In the genomic region with DNA sequence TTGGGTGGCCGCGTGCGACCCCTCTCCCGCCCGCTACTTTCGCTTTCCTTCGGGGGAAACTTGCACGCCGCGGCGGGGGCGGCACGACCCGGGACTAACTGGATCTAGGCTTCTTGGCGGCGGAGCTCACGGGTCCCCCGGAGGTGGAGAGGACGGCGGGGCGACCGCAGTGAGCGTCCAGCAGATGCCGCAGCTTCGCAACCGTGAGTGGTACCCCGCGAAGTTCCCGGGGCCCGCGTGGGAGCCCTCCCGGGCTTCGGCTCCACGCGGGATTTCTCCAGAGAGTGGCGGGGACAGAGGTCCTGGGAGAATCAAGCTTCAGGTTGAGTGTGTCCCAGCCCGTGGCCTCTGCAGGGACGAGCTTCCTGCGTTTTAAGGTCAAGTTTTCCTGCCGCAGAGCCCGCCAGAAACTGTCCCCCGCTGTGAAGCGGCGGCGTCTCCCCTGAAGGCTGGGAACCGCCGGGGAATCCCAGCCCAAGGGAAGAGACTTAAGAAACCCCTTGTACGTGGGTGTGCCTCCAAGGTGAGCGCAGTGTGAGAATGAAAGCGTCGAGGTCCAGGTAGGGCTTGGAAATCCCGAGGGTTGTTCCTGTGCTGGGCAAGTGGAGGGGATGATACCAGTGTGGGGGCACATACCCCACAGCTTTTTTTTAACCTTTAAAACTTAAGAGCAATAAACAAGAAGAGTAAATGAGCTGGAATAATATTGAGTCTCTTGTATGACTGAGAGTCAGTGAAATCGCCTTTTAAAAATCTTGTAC, we compare ENCODE assay signal across 8 mouse cellular contexts. TPM values are rescaled to one million over a fixed set of nuclear protein-coding genes. Genes with fewer than 3 reads are reported as not detected.
DNase-seq lines count a peak whose midpoint lies in the region; ATAC-seq and TF ChIP-seq lines count a peak whose summit lies in the region.

No protein-coding gene starts in this region.

- TF ChIP-seq POLR2A in spleen, adult 2 months (IDR thresholded peaks at IDR 0.05; ENCODE audit: low read depth, low read length), result no peak

- H3K9ac ChIP-seq in embryonic facial prominence, embryonic 12.5 days, result peak overlapping the region; percentile 60
- peak overlapping the region; percentile 64 for H3K9ac ChIP-seq in liver, embryonic 13.5 days
- peak overlapping the region; percentile 56 for H3K9ac ChIP-seq in neural tube, embryonic 15.5 days (replicated peaks)

- peaks cover 10% of the 10 kb centered on the region for H3K27me3 ChIP-seq in spleen, adult 2 months (ENCODE audit: control insufficient read depth, insufficient read depth, low read length)
- H3K27me3 ChIP-seq in embryonic facial prominence, embryonic 12.5 days, result peaks cover 36% of the 10 kb centered on the region
- H3K27me3 ChIP-seq in liver, embryonic 13.5 days, result peaks cover 51% of the 10 kb centered on the region
- H3K27me3 ChIP-seq in neural tube, embryonic 15.5 days (replicated peaks), result peaks cover 23% of the 10 kb centered on the region

- intact Hi-C loops in heart, postnatal 36 days (cut with DNase I), result no loop called here

- DNase-seq in spleen, adult 2 months (ENCODE audit: low read depth in 1 of 2, low spot score in 2 of 2), result no peak
- no peak for DNase-seq in spleen, postnatal 36 days (ENCODE audit: low spot score in 2 of 2)
- DNase-seq in heart, postnatal 36 days, result peak; percentile 7 to 22
- DNase-seq in liver, embryonic 13.5 days, result no peak
- DNase-seq in cerebellum, adult 9-11 months, result no peak
- DNase-seq in frontal cortex, postnatal 36 days (ENCODE audit: low spot score in 2 of 2), result no peak

- no peak for TF ChIP-seq CTCF in spleen, adult 2 months (IDR thresholded peaks at IDR 0.05; ENCODE audit: extremely low read depth, insufficient read depth, insufficient read length, insufficient replicate concordance)

- no peaks in the 10 kb centered on the region for H3K36me3 ChIP-seq in spleen, adult 2 months (ENCODE audit: control insufficient read depth, insufficient read depth, low read length)
- no peaks in the 10 kb centered on the region for H3K36me3 ChIP-seq in embryonic facial prominence, embryonic 12.5 days
- H3K36me3 ChIP-seq in liver, embryonic 13.5 days, result no peaks in the 10 kb centered on the region
- no peaks in the 10 kb centered on the region for H3K36me3 ChIP-seq in neural tube, embryonic 15.5 days

- no peaks in the 10 kb centered on the region for H3K9me3 ChIP-seq in embryonic facial prominence, embryonic 12.5 days
- H3K9me3 ChIP-seq in liver, embryonic 13.5 days (replicated peaks), result no peaks in the 10 kb centered on the region
- H3K9me3 ChIP-seq in neural tube, embryonic 15.5 days (replicated peaks), result no peaks in the 10 kb centered on the region

- no peak overlapping the region for H3K27ac ChIP-seq in spleen, adult 2 months (ENCODE audit: insufficient read depth, low read length)
- no peak overlapping the region for H3K27ac ChIP-seq in embryonic facial prominence, embryonic 12.5 days
- H3K27ac ChIP-seq in liver, embryonic 13.5 days, result no peak overlapping the region
- no peak overlapping the region for H3K27ac ChIP-seq in neural tube, embryonic 15.5 days (replicated peaks)

- WGBS in spleen, adult 2 months, result 4% methylated on average over 53 of the region's 53 CpGs
- WGBS in embryonic facial prominence, embryonic 12.5 days, result 1% methylated on average over 53 of the region's 53 CpGs
- 2% methylated on average over 53 of the region's 53 CpGs for WGBS in liver, embryonic 13.5 days (ENCODE audit: insufficient replicate concordance)
- under 1% methylated on average over 50 of the region's 53 CpGs for WGBS in neural tube, embryonic 15.5 days

- H3K4me1 ChIP-seq in spleen, adult 2 months (ENCODE audit: control insufficient read depth, insufficient read depth, insufficient read length), result peaks cover 6% of the 10 kb centered on the region; the same call in 1 of the 2 replicates
- H3K4me1 ChIP-seq in embryonic facial prominence, embryonic 12.5 days, result no peaks in the 10 kb centered on the region; the same call in 1 of the 2 replicates
- peaks cover 16% of the 10 kb centered on the region for H3K4me1 ChIP-seq in liver, embryonic 13.5 days (replicated peaks)
- H3K4me1 ChIP-seq in neural tube, embryonic 15.5 days, result peaks cover 18% of the 10 kb centered on the region

- H3K4me2 ChIP-seq in embryonic facial prominence, embryonic 12.5 days (replicated peaks), result peak overlapping the region; percentile 99
- H3K4me2 ChIP-seq in liver, embryonic 13.5 days, result peak overlapping the region; percentile 78
- peak overlapping the region; percentile 100 for H3K4me2 ChIP-seq in neural tube, embryonic 15.5 days

- no peak for ATAC-seq in embryonic facial prominence, embryonic 12.5 days (ENCODE audit: insufficient number of reproducible peaks, insufficient read depth, low FRiP score, low TSS enrichment)
- peak; percentile 23; the same call in 1 of the 2 replicates for ATAC-seq in liver, embryonic 13.5 days (ENCODE audit: low read depth)
- ATAC-seq in neural tube, embryonic 15.5 days (ENCODE audit: low FRiP score), result peak; percentile 70; the same call in 1 of the 2 replicates

- H3K4me3 ChIP-seq in spleen, adult 2 months (ENCODE audit: extremely low read depth, insufficient read depth, insufficient read length), result peak overlapping the region; percentile 62
- H3K4me3 ChIP-seq in embryonic facial prominence, embryonic 12.5 days, result peak overlapping the region; percentile 74
- peak overlapping the region; percentile 66 for H3K4me3 ChIP-seq in liver, embryonic 13.5 days (replicated peaks)
- H3K4me3 ChIP-seq in neural tube, embryonic 15.5 days (replicated peaks), result peak overlapping the region; percentile 66

RNA-seq across cellular contexts. Expression of a gene that starts 0.7 kb away (rescaled TPM):
- polyA plus RNA-seq in spleen, adult 2 months (2012; rRNA removed), result 0.06 and 0.07 TPM in 2 replicates
- polyA plus RNA-seq in embryonic facial prominence, embryonic 12.5 days (2016; fragmentation: Nextera tagmentation; extraction: Ambion mirVana), result 0.22 and 0.23 TPM in 2 replicates
- under 1 TPM; 0.05 to 0.14 TPM for total RNA-seq in heart, postnatal 36 days (2021)
- polyA plus RNA-seq in liver, embryonic 13.5 days (2015; fragmentation: Nextera tagmentation; extraction: Ambion mirVana), result 0.54 and 0.88 TPM in 2 replicates
- 0.08 and 0.20 TPM in 2 replicates for polyA plus RNA-seq in neural tube, embryonic 15.5 days (2015; fragmentation: Nextera tagmentation; extraction: Ambion mirVana)

Comparison
In these comparisons a context has a peak if more than half of its experiments do, and no peak if none do; other contexts are left out.
1. DNase-seq: peak in heart, postnatal 36 days (2 of 2); none in spleen, adult 2 months (0 of 2), spleen, postnatal 36 days (0 of 2), liver, embryonic 13.5 days (single experiment), cerebellum, adult 9-11 months (single experiment) and frontal cortex, postnatal 36 days (0 of 2).
2. Peak in every context shown above with its lines, with median percentiles within 50 percentile points of each other: H3K4me3 ChIP-seq, H3K4me2 ChIP-seq and H3K9ac ChIP-seq.